Mouse (Mus musculus) brain, embryonic 14.5 days (tissue): ENCODE results near the gene Plekhj1.

Source experiments
- CTCF ChIP-seq: fragments of 200-500 bp; IDR thresholded peaks from 2 replicates; pipeline ENCODE4 v1.5.1; 2012; ENCODE audit warnings: inconsistent platforms, mild to moderate bottlenecking, moderate library complexity, borderline replicate concordance; ENCODE audit not compliant: insufficient read depth, insufficient read length; ENCODE audit errors: extremely low read depth
- POLR2A ChIP-seq: fragments of 200-500 bp; IDR thresholded peaks from 2 replicates; pipeline ENCODE4 v1.6.1; 2012; ENCODE audit warnings: mild to moderate bottlenecking, inconsistent platforms, borderline replicate concordance; ENCODE audit not compliant: poor library complexity, insufficient read depth, insufficient read length, severe bottlenecking; ENCODE audit errors: extremely low read depth

- TF ChIP-seq POLR2A: no peak
- no peak for TF ChIP-seq CTCF
Measured at GRCm38 (mm10) chr10:80761821-80762220, 36.6 kb downstream of the Plekhj1 start.
